Mouse (Mus musculus) heart, adult 9 months (tissue): ENCODE measurements around the gene Cyb5r4.
"Not testable (repeated sequence)": the region's sequence is repeated elsewhere in the genome, so short reads cannot be mapped to it uniquely, and the experiment has no call there.

ENCODE experiments used
- DNase-seq, 2 experiments: peaks; one replicate each; pipeline ENCODE4 v3.0.0; 2022; ENCODE audit warnings: low spot score in 2 of 2

The Cyb5r4 gene

GRCm38 (mm10) chr9:87025764-87026163, 4.0 kb downstream of the Cyb5r4 start:
- no peak for DNase-seq

- peak in 1 of 2 experiments; percentile 46 for DNase-seq
Measured at GRCm38 (mm10) chr9:87027423-87028084, 5.7 kb downstream of the Cyb5r4 start.

GRCm38 (mm10) chr9:87032196-87032595, 10.4 kb downstream of the Cyb5r4 start:
- no peak for DNase-seq

GRCm38 (mm10) chr9:87034831-87035580, 13.2 kb downstream of the Cyb5r4 start:
- DNase-seq = no peak

GRCm38 (mm10) chr9:87049425-87049824, 27.6 kb downstream of the Cyb5r4 start:
- DNase-seq = peak in 1 of 2 experiments; percentile 18

- no peak for DNase-seq
Measured at GRCm38 (mm10) chr9:87055547-87056235, 33.9 kb downstream of the Cyb5r4 start.

- DNase-seq = no peak
Measured at GRCm38 (mm10) chr9:87062337-87062736, 40.5 kb downstream of the Cyb5r4 start.

GRCm38 (mm10) chr9:87068160-87068559, 46.3 kb downstream of the Cyb5r4 start:
- no peak for DNase-seq

GRCm38 (mm10) chr9:87071566-87071965, 49.8 kb downstream of the Cyb5r4 start:
- not testable (repeated sequence) for DNase-seq

GRCm38 (mm10) chr9:87077919-87078318, 56.1 kb downstream of the Cyb5r4 start:
- DNase-seq = no peak

GRCm38 (mm10) chr9:87079511-87079910, 57.7 kb downstream of the Cyb5r4 start:
- DNase-seq = peak in 1 of 2 experiments; percentile 6

GRCm38 (mm10) chr9:87086991-87087390, 65.2 kb downstream of the Cyb5r4 start:
- no peak for DNase-seq

GRCm38 (mm10) chr9:87097989-87098388, 76.2 kb downstream of the Cyb5r4 start:
- DNase-seq = peak; percentile 9 to 13

- no peak for DNase-seq
Measured at GRCm38 (mm10) chr9:87115019-87115418, 93.2 kb downstream of the Cyb5r4 start.

GRCm38 (mm10) chr9:87115456-87115931, 93.7 kb downstream of the Cyb5r4 start:
- DNase-seq = no peak

- DNase-seq = no peak
Measured at GRCm38 (mm10) chr9:87115978-87116377, 94.2 kb downstream of the Cyb5r4 start.

- no peak for DNase-seq
Measured at GRCm38 (mm10) chr9:87118996-87119395, 97.2 kb downstream of the Cyb5r4 start.

- DNase-seq = no peak
Measured at GRCm38 (mm10) chr9:87121956-87122493, 100.2 kb downstream of the Cyb5r4 start.

GRCm38 (mm10) chr9:87127046-87127445, 105.2 kb downstream of the Cyb5r4 start:
- DNase-seq = not testable (repeated sequence)
